Mouse (Mus musculus) layer of hippocampus, adult 18-20 months (tissue): ENCODE data around the gene Hoxa5. TPM values are rescaled to one million over a fixed set of nuclear protein-coding genes. Genes with fewer than 3 reads are reported as not detected.

ENCODE experiments used
- DNase-seq, 2 experiments: peaks; one replicate each; pipeline ENCODE4 v3.0.0; 2022; ENCODE audit warnings: low spot score in 2 of 2
- microRNA-seq, 2 experiments: library from miRNA; unstranded; fragments of <30 nt; microRNA quantifications; one replicate each; pipeline ENCODE4 v1.2.0; 2021
- total RNA-seq, 2 experiments: library from RNA; stranded (reverse); gene quantifications; 2 replicates each; pipeline ENCODE4 v1.2.3; 2021

The Hoxa5 gene
- total RNA-seq, 2 experiments from 2014 or later = not detected

DNA sequence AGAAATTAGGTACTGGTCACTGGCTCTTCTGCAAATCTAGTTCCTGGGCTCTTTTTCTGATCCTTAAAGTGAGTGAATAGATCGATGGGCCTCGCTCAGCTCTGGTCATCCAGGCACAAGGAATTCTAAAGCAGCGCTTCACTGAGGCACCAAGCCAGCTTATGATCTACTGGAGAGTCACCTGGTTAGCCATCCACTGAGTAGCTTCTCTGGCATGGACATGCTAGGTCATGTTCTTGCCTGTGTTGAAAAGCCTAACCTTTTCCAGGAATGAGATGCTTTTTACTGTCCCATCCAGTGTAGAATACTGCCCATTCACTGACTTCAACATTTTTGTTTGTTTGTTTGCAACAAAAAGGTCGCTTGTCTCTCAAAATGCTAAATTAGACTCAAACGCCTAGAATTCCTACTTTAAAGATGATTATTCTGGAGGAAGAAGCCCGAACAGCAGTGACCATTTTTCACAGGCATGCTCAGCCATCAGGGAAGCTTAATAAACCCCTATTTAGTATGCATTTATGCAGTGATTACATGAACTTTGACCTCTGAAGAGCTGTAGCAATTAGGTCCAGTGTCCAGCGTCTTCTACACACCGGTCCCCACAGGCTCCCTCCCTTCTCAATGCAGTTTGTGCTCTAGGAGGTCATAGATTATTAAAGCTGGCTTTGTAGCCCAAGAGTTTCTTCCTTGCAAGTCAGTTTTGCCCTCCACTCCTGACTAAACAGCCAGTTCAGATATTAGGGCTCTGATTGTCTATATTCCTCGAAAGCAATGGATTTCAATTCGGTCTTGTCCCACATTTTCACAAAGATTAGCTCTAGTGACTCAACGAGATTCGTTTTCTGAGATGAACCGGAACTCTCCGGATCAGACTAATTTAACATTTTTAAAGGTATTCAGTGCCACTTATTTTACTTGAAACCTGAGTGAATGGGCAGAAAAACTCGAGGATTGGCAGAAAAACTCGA lies 51.9 kb downstream of the Hoxa5 start:
- no peak for DNase-seq

Small RNA genes within 50 kb of the gene (microRNA-seq; reads per million reads assigned to microRNA genes)
- gene Mir196b = 4.2 to 7.2 reads per million in 2 experiments

Other genes starting within 250 kb of the Hoxa5 start
- 10 to 100 TPM; 20.8 to 21.4 TPM for gene Skap2, start 192.0 kb downstream of the Hoxa5 start, total RNA-seq
- gene Hoxa1, start 46.3 kb downstream of the Hoxa5 start, total RNA-seq = not detected
- not detected for gene Hoxa2, start 39.8 kb downstream of the Hoxa5 start, total RNA-seq
- not detected for gene 5730596B20Rik, start 27.1 kb downstream of the Hoxa5 start, total RNA-seq
- not detected for gene Hoxa4, start 12.8 kb downstream of the Hoxa5 start, total RNA-seq
- gene Hoxa6, start 4.1 kb upstream of the Hoxa5 start, total RNA-seq = not detected
- not detected for gene Hoxa3, start 8.7 kb upstream of the Hoxa5 start, total RNA-seq
- gene Gm28308, start 8.8 kb upstream of the Hoxa5 start, total RNA-seq = not detected
- under 1 TPM in 1 of 2 experiments, not detected in 1; 0.36 TPM for gene Hoxa7, start 17.3 kb upstream of the Hoxa5 start, total RNA-seq
- gene Hoxa9, start 26.5 kb upstream of the Hoxa5 start, total RNA-seq = not detected
- gene Hoxa10, start 36.3 kb upstream of the Hoxa5 start, total RNA-seq = not detected
- not detected for gene Hoxa11, start 41.2 kb upstream of the Hoxa5 start, total RNA-seq
- gene Hoxa13, start 56.3 kb upstream of the Hoxa5 start, total RNA-seq = not detected
- not detected for gene Evx1, start 108.9 kb upstream of the Hoxa5 start, total RNA-seq